Mouse (Mus musculus): Measurements from ENCODE around the gene Nebl. TPM values are rescaled to one million over a fixed set of nuclear protein-coding genes. Genes with fewer than 3 reads are reported as not detected.

Gene Nebl
- polyA plus RNA-seq, 1 experiment = 0.08 TPM

DNA sequence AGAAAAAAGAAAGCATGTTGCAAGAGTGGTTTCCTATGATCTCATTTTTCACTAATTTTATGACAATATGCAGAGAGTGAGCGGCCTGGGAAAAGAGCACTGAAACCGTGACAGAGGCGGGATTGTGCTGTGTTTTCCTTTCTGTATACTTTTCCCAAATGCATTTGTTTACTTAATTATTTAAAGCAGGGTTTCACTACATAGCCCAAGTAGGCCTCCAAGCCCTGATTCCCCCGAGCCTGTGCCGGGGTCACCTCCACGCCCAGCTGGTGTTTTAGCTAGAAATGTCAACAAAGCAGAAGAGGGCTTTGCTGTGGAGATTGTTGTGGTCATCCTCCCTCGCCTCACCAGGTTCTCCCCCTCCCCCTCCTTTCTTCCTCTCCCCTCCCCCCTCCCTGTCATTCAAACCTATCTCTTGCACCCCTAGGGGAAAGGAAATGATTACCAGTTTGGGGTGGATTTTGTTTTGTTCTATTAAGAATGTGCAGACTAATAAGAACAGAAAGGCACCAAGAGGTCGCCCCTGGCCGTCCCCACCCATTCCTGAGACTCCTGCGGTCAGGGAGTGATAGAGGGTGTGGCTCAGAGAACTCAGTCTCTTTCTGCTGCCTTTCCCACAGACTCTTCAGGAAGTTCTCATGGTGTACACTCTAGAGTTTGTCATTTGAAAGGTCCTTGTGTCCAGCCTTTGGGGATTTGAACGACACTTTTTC, 10.9 kb upstream of the Nebl start:
- no peaks in the 10 kb centered on the region for H3K36me3 ChIP-seq (ENCODE audit: control insufficient read depth, insufficient read depth)
- TF ChIP-seq SRF (IDR thresholded peaks at IDR 0.05; ENCODE audit: control insufficient read depth, insufficient read length, low read depth) (no peak), CEBPB (IDR thresholded peaks at IDR 0.05; ENCODE audit: insufficient read depth, poor library complexity, severe bottlenecking) (peak; percentile 39; the same call in 1 of the 2 replicates)
- H3K4me2 ChIP-seq (ENCODE audit: low read depth) = peak overlapping the region; percentile 91
- no peaks in the 10 kb centered on the region for H3K79me2 ChIP-seq (ENCODE audit: control insufficient read depth, insufficient read depth)
- H3K4me3 ChIP-seq = peak overlapping the region; percentile 16
- H3ac ChIP-seq (ENCODE audit: control insufficient read depth, insufficient read length) = no peak overlapping the region
- no peaks in the 10 kb centered on the region for H3K27me3 ChIP-seq (ENCODE audit: control insufficient read depth, insufficient read depth, insufficient read length)

DNA sequence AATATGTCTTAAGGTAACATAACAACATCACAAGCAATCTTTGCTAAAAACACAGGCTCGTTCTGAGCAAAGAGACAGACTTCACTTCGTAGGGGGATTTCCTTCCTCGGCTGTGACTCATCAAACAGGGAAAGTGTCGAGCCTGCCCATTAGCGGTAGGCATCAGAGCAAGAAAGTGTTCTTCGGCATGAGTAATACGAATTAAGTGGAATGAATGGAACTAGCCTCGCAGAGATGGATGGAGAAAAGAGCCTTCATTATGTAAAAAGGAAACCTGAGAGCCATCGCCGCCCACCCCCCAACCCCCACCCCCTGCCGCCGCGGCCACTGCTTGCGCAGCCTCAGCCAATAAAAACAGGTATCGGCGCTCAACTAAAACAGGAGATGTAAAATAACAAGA, 10.3 kb upstream of the Nebl start:
- Histone ChIP-seq H3ac (ENCODE audit: control insufficient read depth, insufficient read length) (no peak overlapping the region), H3K4me2 (ENCODE audit: low read depth) (peak overlapping the region; percentile 91), H3K79me2 (ENCODE audit: control insufficient read depth, insufficient read depth) (no peaks in the 10 kb centered on the region), H3K27me3 (ENCODE audit: control insufficient read depth, insufficient read depth, insufficient read length) (no peaks in the 10 kb centered on the region), H3K4me3 (peak overlapping the region; percentile 16), H3K36me3 (ENCODE audit: control insufficient read depth, insufficient read depth) (no peaks in the 10 kb centered on the region)
- TF ChIP-seq TCF3 (IDR thresholded peaks at IDR 0.05; ENCODE audit: insufficient read length, low read depth) (no peak), MYOG (IDR thresholded peaks at IDR 0.05; ENCODE audit: control insufficient read depth in 1 of 3, insufficient read depth in 1 of 3, insufficient read length in 2 of 3, low read depth in 2 of 3) (no peak), POLR2AphosphoS2 (IDR thresholded peaks at IDR 0.05; ENCODE audit: insufficient read length, low read depth) (no peak), USF1 (IDR thresholded peaks at IDR 0.05; ENCODE audit: low read depth) (no peak), REST (IDR thresholded peaks at IDR 0.05; ENCODE audit: insufficient read depth, insufficient read length) (no peak), E2F4 (IDR thresholded peaks at IDR 0.05; ENCODE audit: insufficient read depth) (no peak), MAX (IDR thresholded peaks at IDR 0.05; ENCODE audit: low read depth) (no peak)

DNA sequence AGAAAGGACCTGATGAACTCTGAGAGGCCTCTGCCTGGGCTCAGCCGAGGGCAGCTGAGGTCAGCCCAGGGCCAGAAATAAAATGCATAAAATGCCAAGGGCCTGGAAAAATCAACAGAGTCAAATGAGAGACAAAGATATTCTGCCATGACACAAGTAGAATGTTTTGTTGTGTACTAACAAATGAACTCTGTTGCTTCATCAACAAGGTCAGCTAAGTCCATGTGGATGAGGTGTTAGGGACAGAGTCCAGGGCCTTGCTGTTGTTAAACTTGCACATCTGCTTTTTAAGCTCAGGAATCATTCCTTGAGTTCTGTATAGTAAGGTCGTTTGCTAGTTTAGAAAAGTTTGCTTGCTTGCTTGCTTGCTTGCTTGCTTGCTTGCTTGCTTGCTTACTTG, 9.2 kb upstream of the Nebl start:
- TF ChIP-seq SRF (IDR thresholded peaks at IDR 0.05; ENCODE audit: control insufficient read depth, insufficient read length, low read depth) (no peak), MYOD1 (IDR thresholded peaks at IDR 0.05; ENCODE audit: control insufficient read depth in 1 of 3, insufficient read length in 2 of 3, low read depth in 2 of 3) (no peak), POLR2AphosphoS2 (IDR thresholded peaks at IDR 0.05; ENCODE audit: insufficient read length, low read depth) (no peak), TCF12 (IDR thresholded peaks at IDR 0.05; ENCODE audit: insufficient read depth, poor library complexity, severe bottlenecking) (no peak), TCF3 (IDR thresholded peaks at IDR 0.05; ENCODE audit: insufficient read length, low read depth) (no peak), MYOG (IDR thresholded peaks at IDR 0.05; ENCODE audit: control insufficient read depth in 1 of 3, insufficient read depth in 1 of 3, insufficient read length in 2 of 3, low read depth in 2 of 3) (no peak), REST (IDR thresholded peaks at IDR 0.05; ENCODE audit: insufficient read depth, insufficient read length) (no peak), MAX (IDR thresholded peaks at IDR 0.05; ENCODE audit: low read depth) (no peak), E2F4 (IDR thresholded peaks at IDR 0.05; ENCODE audit: insufficient read depth) (no peak), POLR2A (IDR thresholded peaks at IDR 0.05; ENCODE audit: insufficient read length, low read depth) (no peak), USF1 (IDR thresholded peaks at IDR 0.05; ENCODE audit: low read depth) (no peak), CEBPB (IDR thresholded peaks at IDR 0.05; ENCODE audit: insufficient read depth, poor library complexity, severe bottlenecking) (no peak)
- Histone ChIP-seq H3K36me3 (ENCODE audit: control insufficient read depth, insufficient read depth) (no peaks in the 10 kb centered on the region), H3ac (ENCODE audit: control insufficient read depth, insufficient read length) (no peak overlapping the region), H3K79me2 (ENCODE audit: control insufficient read depth, insufficient read depth) (no peaks in the 10 kb centered on the region), H3K4me2 (ENCODE audit: low read depth) (no peak overlapping the region), H3K4me3 (no peak overlapping the region), H3K27me3 (ENCODE audit: control insufficient read depth, insufficient read depth, insufficient read length) (no peaks in the 10 kb centered on the region)

DNA sequence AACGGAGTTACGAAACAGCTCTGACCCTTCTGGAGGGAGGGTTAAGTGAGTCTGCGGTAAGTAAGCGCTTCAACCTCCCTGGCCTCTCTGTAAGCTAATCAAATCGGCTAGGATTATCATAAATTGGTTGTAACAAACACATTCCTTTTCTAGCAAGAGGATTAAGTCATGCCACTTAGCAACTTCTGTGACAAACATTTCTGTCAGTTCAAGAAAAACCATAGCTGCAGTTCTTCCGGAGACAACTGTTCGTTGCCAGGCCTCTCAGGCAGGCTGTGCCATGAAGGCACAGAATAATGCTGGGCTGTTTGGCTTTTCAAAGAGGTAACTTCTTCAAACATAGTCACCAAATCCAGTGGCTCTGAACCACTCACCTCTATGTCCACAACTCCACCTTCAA, 946 bp upstream of the Nebl start:
- Histone ChIP-seq H3K4me2 (ENCODE audit: low read depth) (no peak overlapping the region), H3K4me3 (no peak overlapping the region), H3K36me3 (ENCODE audit: control insufficient read depth, insufficient read depth) (no peaks in the 10 kb centered on the region), H3K79me2 (ENCODE audit: control insufficient read depth, insufficient read depth) (no peaks in the 10 kb centered on the region), H3ac (ENCODE audit: control insufficient read depth, insufficient read length) (no peak overlapping the region), H3K27me3 (ENCODE audit: control insufficient read depth, insufficient read depth, insufficient read length) (no peaks in the 10 kb centered on the region)
- TF ChIP-seq TCF12 (IDR thresholded peaks at IDR 0.05; ENCODE audit: insufficient read depth, poor library complexity, severe bottlenecking) (no peak), POLR2AphosphoS2 (IDR thresholded peaks at IDR 0.05; ENCODE audit: insufficient read length, low read depth) (no peak), USF1 (IDR thresholded peaks at IDR 0.05; ENCODE audit: low read depth) (no peak), CEBPB (IDR thresholded peaks at IDR 0.05; ENCODE audit: insufficient read depth, poor library complexity, severe bottlenecking) (no peak), MAX (IDR thresholded peaks at IDR 0.05; ENCODE audit: low read depth) (no peak), REST (IDR thresholded peaks at IDR 0.05; ENCODE audit: insufficient read depth, insufficient read length) (no peak), POLR2A (IDR thresholded peaks at IDR 0.05; ENCODE audit: insufficient read length, low read depth) (no peak), MYOD1 (IDR thresholded peaks at IDR 0.05; ENCODE audit: control insufficient read depth in 1 of 3, insufficient read length in 2 of 3, low read depth in 2 of 3) (no peak), TCF3 (IDR thresholded peaks at IDR 0.05; ENCODE audit: insufficient read length, low read depth) (no peak), E2F4 (IDR thresholded peaks at IDR 0.05; ENCODE audit: insufficient read depth) (no peak), MYOG (IDR thresholded peaks at IDR 0.05; ENCODE audit: control insufficient read depth in 1 of 3, insufficient read depth in 1 of 3, insufficient read length in 2 of 3, low read depth in 2 of 3) (no peak), SRF (IDR thresholded peaks at IDR 0.05; ENCODE audit: control insufficient read depth, insufficient read length, low read depth) (no peak)

DNA sequence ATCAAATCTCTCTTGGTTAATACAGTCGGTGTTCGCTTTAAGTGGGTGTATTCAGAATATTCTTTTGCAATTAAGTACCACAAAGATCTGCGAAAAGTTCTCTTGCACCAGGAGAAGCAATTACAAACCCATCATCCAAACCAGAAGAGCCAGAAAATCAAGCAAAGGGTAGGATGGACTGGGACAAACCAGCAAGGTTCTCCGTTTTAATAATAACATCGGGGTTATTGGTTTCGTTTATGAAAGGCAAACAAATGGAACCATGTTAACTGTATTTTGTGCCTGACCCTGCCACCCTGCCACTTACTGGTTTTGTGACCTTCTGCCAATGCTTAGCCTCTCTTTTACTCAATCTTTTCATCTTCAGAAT, 552 bp upstream of the Nebl start:
- no peak for TF ChIP-seq E2F4 (IDR thresholded peaks at IDR 0.05; ENCODE audit: insufficient read depth)
- TF ChIP-seq CEBPB (IDR thresholded peaks at IDR 0.05; ENCODE audit: insufficient read depth, poor library complexity, severe bottlenecking) = no peak
- TF ChIP-seq TCF12 (IDR thresholded peaks at IDR 0.05; ENCODE audit: insufficient read depth, poor library complexity, severe bottlenecking) = no peak
- no peak for TF ChIP-seq USF1 (IDR thresholded peaks at IDR 0.05; ENCODE audit: low read depth)
- no peak for TF ChIP-seq MYOD1 (IDR thresholded peaks at IDR 0.05; ENCODE audit: control insufficient read depth in 1 of 3, insufficient read length in 2 of 3, low read depth in 2 of 3)
- TF ChIP-seq SRF (IDR thresholded peaks at IDR 0.05; ENCODE audit: control insufficient read depth, insufficient read length, low read depth) = no peak
- TF ChIP-seq POLR2AphosphoS2 (IDR thresholded peaks at IDR 0.05; ENCODE audit: insufficient read length, low read depth) = no peak
- TF ChIP-seq POLR2A (IDR thresholded peaks at IDR 0.05; ENCODE audit: insufficient read length, low read depth) = no peak
- H3K4me3 ChIP-seq = no peak overlapping the region
- no peaks in the 10 kb centered on the region for H3K79me2 ChIP-seq (ENCODE audit: control insufficient read depth, insufficient read depth)
- H3K27me3 ChIP-seq (ENCODE audit: control insufficient read depth, insufficient read depth, insufficient read length) = no peaks in the 10 kb centered on the region
- H3ac ChIP-seq (ENCODE audit: control insufficient read depth, insufficient read length) = no peak overlapping the region
- no peaks in the 10 kb centered on the region for H3K36me3 ChIP-seq (ENCODE audit: control insufficient read depth, insufficient read depth)
- H3K4me2 ChIP-seq (ENCODE audit: low read depth) = no peak overlapping the region

Data from myocyte (in vitro differentiated cells).